Mouse (Mus musculus) limb, embryonic 12.5 days (tissue): ENCODE measurements at regions not wholly inside any gene's neighbourhood (a gene's known extent, or its start where the extent isn't known, plus 50 kb on each side); places are given as distances from the start of the nearest gene placed in this dataset.

Experiments
- ATAC-seq: fragments of 200-750 bp; cut with Nextera tagmentation; 2 replicates; pipeline ENCODE4 v1.8.0; 2017; ENCODE audit warnings: low read depth, moderate TSS enrichment; ENCODE audit not compliant: insufficient number of reproducible peaks, insufficient read depth, low FRiP score, low TSS enrichment
- H3K27ac ChIP-seq: fragments of 300-500 bp; sonication (generic); 2 replicates; pipeline ENCODE4 v1.5.1; 2016; ENCODE audit warnings: mild to moderate bottlenecking, moderate library complexity
- H3K27me3 ChIP-seq: fragments of 300-500 bp; sonication (generic); 2 replicates; pipeline ENCODE4 v1.6.1; 2016; ENCODE audit warnings: mild to moderate bottlenecking, moderate library complexity
- H3K36me3 ChIP-seq: fragments of 300-500 bp; sonication (generic); 2 replicates; pipeline ENCODE4 v1.6.1; 2016; ENCODE audit warnings: mild to moderate bottlenecking, moderate library complexity
- H3K4me1 ChIP-seq: fragments of 300-500 bp; sonication (generic); replicated peaks from 2 replicates; pipeline ENCODE4 v1.6.1; 2016
- H3K4me2 ChIP-seq: fragments of 300-500 bp; sonication (generic); 2 replicates; pipeline ENCODE4 v1.6.1; 2016; ENCODE audit warnings: mild to moderate bottlenecking, moderate library complexity
- H3K4me3 ChIP-seq: fragments of 300-500 bp; sonication (generic); replicated peaks from 2 replicates; pipeline ENCODE4 v1.5.1; 2016; ENCODE audit warnings: mild to moderate bottlenecking
- H3K9ac ChIP-seq: fragments of 300-500 bp; sonication (generic); replicated peaks from 2 replicates; pipeline ENCODE4 v1.6.1; 2016; ENCODE audit warnings: mild to moderate bottlenecking, moderate library complexity
- H3K9me3 ChIP-seq: fragments of 300-500 bp; sonication (generic); 2 replicates; pipeline ENCODE4 v1.6.1; 2016; ENCODE audit warnings: mild to moderate bottlenecking, moderate library complexity
- WGBS: fragments of 180-500 bp; shearing (Covaris S2); methylation state at CpG from one replicate; pipeline ENCODE4 v1.1.7; 2016; 5-methylcytosine and 5-hydroxymethylcytosine counted together

GRCm38 (mm10) chr5:111675673-111676261 is 58.0 kb upstream of the Gm26897 start:
- WGBS = 14% methylated on average over 8 of the region's 8 CpGs
- Histone ChIP-seq H3K27me3 (peaks cover 33% of the 10 kb centered on the region; the same call in 1 of the 2 replicates), H3K36me3 (no peaks in the 10 kb centered on the region), H3K4me2 (no peak overlapping the region; the same call in 1 of the 2 replicates), H3K9ac (0 out of 2 replicates have a peak overlapping the region, but pooled peaks have one; percentile 34), H3K4me3 (no peak overlapping the region), H3K9me3 (no peaks in the 10 kb centered on the region), H3K4me1 (peaks cover 60% of the 10 kb centered on the region), H3K27ac (peak overlapping the region; percentile 88)
- peak; percentile 67 for ATAC-seq

DNA sequence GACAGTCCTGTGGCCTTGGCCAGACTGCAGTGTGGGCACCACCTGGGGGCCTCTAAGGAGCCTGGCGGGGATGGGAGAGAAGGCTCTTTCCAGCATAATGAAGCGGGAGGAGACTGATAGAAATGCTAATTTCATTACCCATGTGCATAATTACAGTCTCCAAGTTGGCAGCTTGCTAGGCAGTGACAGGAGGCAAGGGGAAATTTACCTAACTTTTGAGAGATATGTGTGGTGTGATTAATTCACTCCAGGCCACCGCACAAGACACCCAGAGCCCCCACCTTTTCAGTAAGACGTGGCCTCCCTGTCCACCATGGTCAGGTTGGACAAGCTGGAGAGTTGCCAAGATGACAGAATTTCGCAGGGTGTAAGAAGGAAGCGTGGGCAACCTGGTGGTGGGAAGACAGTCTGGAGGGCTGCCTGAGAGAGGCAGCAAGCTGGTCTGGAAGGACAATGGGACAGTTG is 55.8 kb upstream of the Gm26897 start:
- 45% methylated on average over 6 of the region's 6 CpGs for WGBS
- Histone ChIP-seq H3K4me3 (no peak overlapping the region), H3K4me1 (peaks cover 60% of the 10 kb centered on the region), H3K36me3 (no peaks in the 10 kb centered on the region), H3K9ac (no peak overlapping the region), H3K27me3 (peaks cover 51% of the 10 kb centered on the region), H3K27ac (no peak overlapping the region), H3K9me3 (no peaks in the 10 kb centered on the region), H3K4me2 (no peak overlapping the region)
- ATAC-seq = no peak

- H3K4me1 ChIP-seq = peaks cover 63% of the 10 kb centered on the region
- H3K27me3 ChIP-seq = peaks cover 58% of the 10 kb centered on the region
Observed at GRCm38 (mm10) chr5:111678496-111678895, 55.2 kb upstream of the Gm26897 start.

GRCm38 (mm10) chr5:111681362-111682028 is 52.2 kb upstream of the Gm26897 start:
- Histone ChIP-seq H3K36me3 (no peaks in the 10 kb centered on the region), H3K9me3 (no peaks in the 10 kb centered on the region), H3K4me3 (no peak overlapping the region), H3K9ac (peak overlapping the region; percentile 32; the same call in 1 of the 2 replicates), H3K27ac (no peak overlapping the region), H3K4me1 (peaks cover 52% of the 10 kb centered on the region), H3K27me3 (peaks cover 61% of the 10 kb centered on the region), H3K4me2 (no peak overlapping the region)
- 25% methylated on average over 7 of the region's 7 CpGs for WGBS
- ATAC-seq = no peak

More at GRCm38 (mm10) chr5:111678496-111678895, 55.2 kb upstream of the Gm26897 start:
- Histone ChIP-seq H3K9ac (0 out of 2 replicates have a peak overlapping the region, but pooled peaks have one; percentile 27), H3K27ac (0 out of 2 replicates have a peak overlapping the region, but pooled peaks have one; percentile 29), H3K4me2 (no peak overlapping the region), H3K4me3 (no peak overlapping the region), H3K36me3 (no peaks in the 10 kb centered on the region), H3K9me3 (no peaks in the 10 kb centered on the region)
- ATAC-seq = no peak
- WGBS = 16% methylated on average over 1 of the region's 1 CpGs

- peaks cover 62% of the 10 kb centered on the region for H3K27me3 ChIP-seq
- ATAC-seq = no peak
Observed at GRCm38 (mm10) chr5:111682899-111683298, 50.8 kb upstream of the Gm26897 start.

More at GRCm38 (mm10) chr5:111682899-111683298, 50.8 kb upstream of the Gm26897 start:
- H3K4me1 ChIP-seq = peaks cover 49% of the 10 kb centered on the region
- H3K4me2 ChIP-seq = no peak overlapping the region
- no peak overlapping the region for H3K4me3 ChIP-seq
- no peaks in the 10 kb centered on the region for H3K9me3 ChIP-seq
- no peaks in the 10 kb centered on the region for H3K36me3 ChIP-seq
- no peak overlapping the region for H3K9ac ChIP-seq
- H3K27ac ChIP-seq = no peak overlapping the region
